Mouse (Mus musculus) CH12.LX (cell line): ENCODE measurements around the gene Mien1.

Experiments
- BHLHE40 ChIP-seq: IDR thresholded peaks from 2 replicates; pipeline ENCODE4 v1.6.1; 2011; ENCODE audit warnings: mild to moderate bottlenecking, low read depth, low read length, improper control_type of control experiment
- CTCF ChIP-seq, 2 experiments: IDR thresholded peaks in 1 of 2; conservative IDR thresholded peaks in 1 of 2; 2 replicates each; pipeline ENCODE4 v1.5.1; 2011 to 2012; ENCODE audit warnings: low read depth in 2 of 2, low read length in 2 of 2, improper control_type of control experiment in 1 of 2, inconsistent platforms in 1 of 2, mild to moderate bottlenecking in 1 of 2, moderate library complexity in 1 of 2
- ETS1 ChIP-seq: conservative IDR thresholded peaks from 2 replicates; pipeline ENCODE4 v1.6.1; 2012; ENCODE audit warnings: low read depth, mild to moderate bottlenecking, inconsistent platforms, low read length, improper control_type of control experiment, moderate library complexity
- MAFK ChIP-seq: IDR thresholded peaks from 2 replicates; pipeline ENCODE4 v1.6.1; 2011; ENCODE audit warnings: low read length, improper control_type of control experiment; ENCODE audit not compliant: insufficient replicate concordance
- MAX ChIP-seq: IDR thresholded peaks from 2 replicates; pipeline ENCODE4 v1.6.1; 2011; ENCODE audit warnings: low read length, improper control_type of control experiment
- POLR2A ChIP-seq: IDR thresholded peaks from 2 replicates; pipeline ENCODE4 v1.6.1; 2011; ENCODE audit warnings: low read depth, mild to moderate bottlenecking, improper control_type of control experiment, low read length
- POLR2AphosphoS2 ChIP-seq: IDR thresholded peaks from 2 replicates; pipeline ENCODE4 v1.6.1; 2011; ENCODE audit warnings: low read depth, low read length, improper control_type of control experiment
- SIN3A ChIP-seq: IDR thresholded peaks from 2 replicates; pipeline ENCODE4 v1.6.1; 2012; ENCODE audit warnings: low read length, improper control_type of control experiment, inconsistent platforms
- TBP ChIP-seq: conservative IDR thresholded peaks from 2 replicates; pipeline ENCODE4 v1.6.1; 2011; ENCODE audit warnings: low read depth, low read length, improper control_type of control experiment
- UBTF ChIP-seq: IDR thresholded peaks from 2 replicates; pipeline ENCODE4 v1.6.1; 2012; ENCODE audit warnings: low read depth, mild to moderate bottlenecking, inconsistent platforms, low read length, improper control_type of control experiment, moderate library complexity
- USF1 ChIP-seq: IDR thresholded peaks from 2 replicates; pipeline ENCODE4 v1.6.1; 2014; ENCODE audit warnings: low read depth, mild to moderate bottlenecking, inconsistent platforms, low read length, improper control_type of control experiment
- ZC3H11A ChIP-seq: IDR thresholded peaks from 2 replicates; pipeline ENCODE4 v1.6.1; 2012; ENCODE audit warnings: low read depth, mild to moderate bottlenecking, inconsistent platforms, low read length, improper control_type of control experiment

DNA sequence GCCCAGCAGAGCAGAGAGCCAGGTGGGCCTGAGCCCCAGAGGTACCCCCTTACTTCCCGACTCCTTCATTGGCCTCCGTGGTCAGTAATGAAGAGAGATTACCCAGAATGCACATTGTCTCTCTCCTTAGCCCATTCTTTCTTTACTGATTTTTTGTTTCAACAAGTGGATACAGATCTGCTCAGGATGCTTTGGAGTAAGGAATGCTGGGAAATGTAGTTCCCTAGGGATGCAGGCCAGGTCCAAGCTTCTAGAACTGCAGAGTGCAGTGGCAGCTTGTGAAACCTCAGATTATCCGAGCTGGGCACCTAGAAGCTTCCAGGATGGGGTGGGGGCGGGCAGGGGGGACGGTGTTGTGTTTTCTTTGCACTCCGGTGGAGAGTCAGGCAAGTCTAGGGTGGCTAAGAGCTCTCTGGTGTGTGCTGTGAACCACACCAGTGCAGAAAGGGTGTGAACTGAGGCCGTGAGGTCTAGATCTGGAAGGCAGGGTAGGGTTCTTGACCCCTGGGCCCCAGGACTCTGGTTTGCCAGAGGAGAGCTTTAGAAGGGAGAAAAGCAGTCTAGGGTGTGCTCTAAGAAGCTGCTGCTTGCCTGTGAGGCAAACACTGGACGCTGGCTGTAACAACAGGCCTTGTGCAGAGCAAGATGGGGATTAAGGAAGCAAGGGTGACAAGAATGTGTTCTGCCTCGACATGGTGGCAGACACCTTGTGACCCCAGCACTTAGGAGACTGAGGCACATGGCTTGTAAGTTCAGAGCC is 6.9 kb downstream of the Mien1 start:
- TF ChIP-seq CTCF (conservative IDR thresholded peaks at IDR 0.05 in 1 of 2, IDR thresholded peaks at IDR 0.05 in 1 of 2; ENCODE audit: low read depth in 2 of 2, low read length in 2 of 2), result no peak
- TF ChIP-seq ETS1, result no peak
- TF ChIP-seq USF1, result no peak
- no peak for TF ChIP-seq MAX
- no peak for TF ChIP-seq MAFK
- TF ChIP-seq TBP, result no peak
- TF ChIP-seq POLR2A, result no peak
- TF ChIP-seq ZC3H11A, result no peak
- no peak for TF ChIP-seq SIN3A
- TF ChIP-seq POLR2AphosphoS2, result no peak
- TF ChIP-seq UBTF, result no peak
- TF ChIP-seq BHLHE40, result no peak
